Mouse (Mus musculus) CH12.LX (cell line): ENCODE measurements around the gene Trp73. TPM values are rescaled to one million over a fixed set of nuclear protein-coding genes. Genes with fewer than 3 reads are reported as not detected.

Source experiments
- DNase-seq: peaks from one replicate; pipeline ENCODE4 v3.0.0-alpha.2; 2013; ENCODE audit errors: extremely low read depth
- H3K27ac ChIP-seq: 2 replicates; pipeline ENCODE4 v1.5.1; 2012; ENCODE audit warnings: low read depth, mild to moderate bottlenecking, control low read depth, moderate library complexity; ENCODE audit not compliant: insufficient read depth
- H3K27me3 ChIP-seq: replicated peaks from 2 replicates; pipeline ENCODE3; 2012; ENCODE audit warnings: inconsistent platforms
- H3K36me3 ChIP-seq, 2 experiments: replicated peaks in 1 of 2; 2 replicates each; pipeline versions ENCODE3 to v1.6.1; 2012; ENCODE audit warnings: inconsistent platforms in 1 of 2, low read length in 1 of 2, mild to moderate bottlenecking in 1 of 2, mixed read lengths in 1 of 2, moderate library complexity in 1 of 2; ENCODE audit not compliant: control insufficient read depth in 1 of 2, insufficient read depth in 1 of 2
- H3K4me1 ChIP-seq, 2 experiments: 2 replicates each; pipeline ENCODE4 v1.6.1; 2012; ENCODE audit warnings: inconsistent platforms in 1 of 2, moderate library complexity in 1 of 2; ENCODE audit not compliant: insufficient read depth in 2 of 2, control insufficient read depth in 1 of 2
- H3K4me2 ChIP-seq: 2 replicates; pipeline ENCODE4 v1.6.1; 2012; ENCODE audit warnings: low read depth, mild to moderate bottlenecking, control low read depth; ENCODE audit not compliant: poor library complexity, insufficient read depth, severe bottlenecking
- H3K4me3 ChIP-seq, 3 experiments: fragments of 150-350 bp in 1 of 3; sonication (generic) in 1 of 3; replicated peaks in 1 of 3; 2 replicates each; pipeline versions ENCODE3 to v1.5.1; 2011 to 2012; ENCODE audit warnings: low read depth in 2 of 3, low read length in 2 of 3, mild to moderate bottlenecking in 2 of 3, moderate library complexity in 2 of 3, control low read depth in 1 of 3, improper control_type of control experiment in 1 of 3, inconsistent platforms in 1 of 3, mixed read lengths in 1 of 3; ENCODE audit not compliant: poor library complexity in 1 of 3
- H3K79me2 ChIP-seq: replicated peaks from 2 replicates; pipeline ENCODE4 v1.6.1; 2012; ENCODE audit warnings: mild to moderate bottlenecking, moderate library complexity; ENCODE audit not compliant: control insufficient read depth, poor library complexity, insufficient read depth, severe bottlenecking; ENCODE audit errors: extremely low read depth
- H3K9ac ChIP-seq: 2 replicates; pipeline ENCODE4 v1.6.1; 2012; ENCODE audit warnings: low read depth, mild to moderate bottlenecking, control low read depth, moderate library complexity; ENCODE audit not compliant: insufficient read depth
- H3K9me3 ChIP-seq: replicated peaks from 2 replicates; pipeline ENCODE3; 2012; ENCODE audit warnings: low read length, inconsistent platforms, mixed read lengths
- BHLHE40 ChIP-seq: IDR thresholded peaks from 2 replicates; pipeline ENCODE4 v1.6.1; 2011; ENCODE audit warnings: mild to moderate bottlenecking, low read depth, low read length, improper control_type of control experiment
- CHD2 ChIP-seq: IDR thresholded peaks from 2 replicates; pipeline ENCODE4 v1.6.1; 2011; ENCODE audit warnings: low read length, improper control_type of control experiment
- CTCF ChIP-seq, 2 experiments: IDR thresholded peaks in 1 of 2; conservative IDR thresholded peaks in 1 of 2; 2 replicates each; pipeline ENCODE4 v1.5.1; 2011 to 2012; ENCODE audit warnings: low read depth in 2 of 2, low read length in 2 of 2, improper control_type of control experiment in 1 of 2, inconsistent platforms in 1 of 2, mild to moderate bottlenecking in 1 of 2, moderate library complexity in 1 of 2
- E2F4 ChIP-seq: IDR thresholded peaks from 2 replicates; pipeline ENCODE4 v1.6.1; 2011; ENCODE audit warnings: low read depth, low read length, improper control_type of control experiment; ENCODE audit not compliant: insufficient replicate concordance
- ELF1 ChIP-seq: IDR thresholded peaks from 2 replicates; pipeline ENCODE4 v1.6.1; 2014; ENCODE audit warnings: low read depth, mild to moderate bottlenecking, inconsistent platforms, low read length, improper control_type of control experiment
- GABPA ChIP-seq: IDR thresholded peaks from 2 replicates; pipeline ENCODE4 v1.6.1; 2012; ENCODE audit warnings: low read depth, low read length, improper control_type of control experiment, inconsistent platforms; ENCODE audit not compliant: insufficient replicate concordance
- HCFC1 ChIP-seq: IDR thresholded peaks from 2 replicates; pipeline ENCODE4 v1.6.1; 2012; ENCODE audit warnings: low read depth, mild to moderate bottlenecking, inconsistent platforms, low read length, improper control_type of control experiment
- IRF4 ChIP-seq: IDR thresholded peaks from 2 replicates; pipeline ENCODE4 v1.6.1; 2014; ENCODE audit warnings: low read depth, mild to moderate bottlenecking, inconsistent platforms, low read length, improper control_type of control experiment
- KAT2A ChIP-seq: IDR thresholded peaks from 2 replicates; pipeline ENCODE4 v1.6.1; 2012; ENCODE audit warnings: low read length, improper control_type of control experiment, inconsistent platforms; ENCODE audit not compliant: insufficient replicate concordance
- MAFK ChIP-seq: IDR thresholded peaks from 2 replicates; pipeline ENCODE4 v1.6.1; 2011; ENCODE audit warnings: low read length, improper control_type of control experiment; ENCODE audit not compliant: insufficient replicate concordance
- MAZ ChIP-seq: IDR thresholded peaks from 2 replicates; pipeline ENCODE4 v1.6.1; 2012; ENCODE audit warnings: low read depth, mild to moderate bottlenecking, inconsistent platforms, low read length, improper control_type of control experiment, moderate library complexity
- NELFE ChIP-seq: IDR thresholded peaks from 2 replicates; pipeline ENCODE4 v1.6.1; 2011; ENCODE audit warnings: low read depth, low read length, improper control_type of control experiment
- POLR2AphosphoS2 ChIP-seq: IDR thresholded peaks from 2 replicates; pipeline ENCODE4 v1.6.1; 2011; ENCODE audit warnings: low read depth, low read length, improper control_type of control experiment
- UBTF ChIP-seq: IDR thresholded peaks from 2 replicates; pipeline ENCODE4 v1.6.1; 2012; ENCODE audit warnings: low read depth, mild to moderate bottlenecking, inconsistent platforms, low read length, improper control_type of control experiment, moderate library complexity
- ZC3H11A ChIP-seq: IDR thresholded peaks from 2 replicates; pipeline ENCODE4 v1.6.1; 2012; ENCODE audit warnings: low read depth, mild to moderate bottlenecking, inconsistent platforms, low read length, improper control_type of control experiment
- ZKSCAN1 ChIP-seq: IDR thresholded peaks from 2 replicates; pipeline ENCODE4 v1.6.1; 2012; ENCODE audit warnings: low read depth, inconsistent platforms, low read length, improper control_type of control experiment, borderline replicate concordance
- ZMIZ1 ChIP-seq: IDR thresholded peaks from 2 replicates; pipeline ENCODE4 v1.6.1; 2012; ENCODE audit warnings: low read depth, mild to moderate bottlenecking, inconsistent platforms, low read length, improper control_type of control experiment
- dilution Hi-C: fragments of 300-500 bp; cut with MboI; formaldehyde crosslinking; loops from 2 replicates; pipeline ENCODE4 v1.14.3; 2020; ENCODE audit warnings: low sequenced_read_pairs; ENCODE audit not compliant: extremely low pct_unique_long_range_greater_than_20kb, extremely low pct_ligation_motif_present
- in situ Hi-C: fragments of 300-500 bp; cut with MboI; formaldehyde crosslinking; loops from 3 replicates; pipeline ENCODE4 v1.14.3; 2019; ENCODE audit warnings: low sequenced_read_pairs, low pct_ligation_motif_present, low pct_unique_long_range_greater_than_20kb, mixed read lengths
- polyA plus RNA-seq: library from polyadenylated mRNA; unstranded; fragments of >175 nt; gene quantifications from 2 replicates; pipeline ENCODE4 v1.2.1, GENCODE M21; 2012; ENCODE audit warnings: low read depth; ENCODE audit not compliant: insufficient read length
- total RNA-seq, 2 experiments: library from RNA; depleted of rRNA; stranded (reverse); fragments of 300-350 nt in 1 of 2; fragments of >200 nt in 1 of 2; gene quantifications; 2 replicates each; pipeline ENCODE4 v1.2.3; 2012 to 2014

Trp73 gene
- total and polyA plus RNA-seq, 3 experiments: 14.0 to 34.3 (median 30.0) TPM

- dilution Hi-C loops: no loop called here
- Histone ChIP-seq H3K27me3 (peaks cover 63% of the 10 kb centered on the region), H3K9ac (no peak overlapping the region), H3K4me1 (no peaks in the 10 kb centered on the region), H3K9me3 (no peaks in the 10 kb centered on the region), H3K4me2 (no peak overlapping the region)
- in situ Hi-C loops: no loop called here
- no peak for DNase-seq
- TF ChIP-seq CHD2 (no peak), MAZ (no peak), CTCF (conservative IDR thresholded peaks at IDR 0.05 in 1 of 2, IDR thresholded peaks at IDR 0.05 in 1 of 2; ENCODE audit: low read depth in 2 of 2, low read length in 2 of 2) (no peak), HCFC1 (no peak), POLR2AphosphoS2 (no peak), E2F4 (no peak), BHLHE40 (no peak), NELFE (no peak), KAT2A (no peak), MAFK (no peak), ZC3H11A (no peak), ZMIZ1 (no peak), UBTF (no peak), ELF1 (no peak), GABPA (no peak), IRF4 (no peak)
- TF ChIP-seq, all 38 proteins: peak for 0
- Histone ChIP-seq H3K36me3 (no peaks in the 10 kb centered on the region), H3K79me2 (no peaks in the 10 kb centered on the region), H3K27ac (no peak overlapping the region), H3K4me3 (no peak overlapping the region)
Measured at GRCm38 (mm10) chr4:154181001-154181400, 41.0 kb upstream of the Trp73 start.

- Histone ChIP-seq H3K9ac (no peak overlapping the region), H3K27me3 (peaks cover 71% of the 10 kb centered on the region), H3K9me3 (no peaks in the 10 kb centered on the region), H3K36me3 (no peaks in the 10 kb centered on the region), H3K27ac (no peak overlapping the region), H3K4me3 (no peak overlapping the region), H3K4me1 (no peaks in the 10 kb centered on the region), H3K4me2 (no peak overlapping the region), H3K79me2 (no peaks in the 10 kb centered on the region)
- in situ Hi-C loops (no loop called here), dilution Hi-C loops (no loop called here)
- no peak for TF ChIP-seq ZKSCAN1
- no peak for TF ChIP-seq CHD2
- DNase-seq: no peak
Measured at GRCm38 (mm10) chr4:154177257-154177656, 37.2 kb upstream of the Trp73 start.
